Mouse (Mus musculus): ENCODE measurements around the gene Irf3. TPM values are rescaled to one million over a fixed set of nuclear protein-coding genes. Genes with fewer than 3 reads are reported as not detected.

The Irf3 gene
- polyA plus RNA-seq, 1 experiment from 2014 or later: 73.6 TPM

DNA sequence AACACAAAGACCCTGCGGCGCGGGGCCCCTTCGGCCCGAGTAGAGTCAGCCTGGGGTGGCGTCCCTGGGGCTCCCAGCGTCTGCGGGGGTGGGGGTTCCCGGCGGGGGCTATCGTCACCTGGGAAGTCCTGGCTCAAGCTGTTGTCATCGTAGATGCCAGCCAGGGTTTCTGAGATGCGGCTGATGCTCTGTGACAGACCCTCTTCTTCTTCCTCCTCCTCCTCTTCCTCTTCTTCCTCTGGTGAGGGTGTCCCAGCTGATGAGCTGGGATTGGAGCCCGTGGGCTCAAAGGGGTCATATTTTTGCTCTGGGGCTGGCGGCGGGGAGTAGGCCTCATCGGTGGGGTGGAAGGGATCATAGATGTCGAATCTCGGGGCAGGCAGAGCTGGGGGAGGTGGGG, 11.0 kb downstream of the Irf3 start:
- H3K27me3 ChIP-seq (ENCODE audit: insufficient read depth, low read length): no peaks in the 10 kb centered on the region
- DNase-seq (ENCODE audit: low spot score): no peak
- no peaks in the 10 kb centered on the region for H3K9me3 ChIP-seq (replicated peaks; ENCODE audit: low read length)
- H3K9ac ChIP-seq (ENCODE audit: low read depth, low read length): no peak overlapping the region
- peaks cover 84% of the 10 kb centered on the region for H3K36me3 ChIP-seq (ENCODE audit: insufficient read depth, low read length)
- ATAC-seq (replicated peaks; ENCODE audit: low FRiP score, low read depth): no peak
- TF ChIP-seq CTCF (IDR thresholded peaks at IDR 0.05; ENCODE audit: low read depth): no peak
- H3K4me3 ChIP-seq (replicated peaks; ENCODE audit: low read depth, low read length): no peak overlapping the region
- 0 out of 2 replicates have a peak, but pooled peaks cover 3% of the 10 kb centered on the region for H3K4me1 ChIP-seq (replicated peaks; ENCODE audit: insufficient read depth, low read length)
- no peak overlapping the region for H3K4me2 ChIP-seq (ENCODE audit: low read length)
- 93% methylated on average over 19 of the region's 19 CpGs for WGBS
- no peak overlapping the region for H3K27ac ChIP-seq

DNA sequence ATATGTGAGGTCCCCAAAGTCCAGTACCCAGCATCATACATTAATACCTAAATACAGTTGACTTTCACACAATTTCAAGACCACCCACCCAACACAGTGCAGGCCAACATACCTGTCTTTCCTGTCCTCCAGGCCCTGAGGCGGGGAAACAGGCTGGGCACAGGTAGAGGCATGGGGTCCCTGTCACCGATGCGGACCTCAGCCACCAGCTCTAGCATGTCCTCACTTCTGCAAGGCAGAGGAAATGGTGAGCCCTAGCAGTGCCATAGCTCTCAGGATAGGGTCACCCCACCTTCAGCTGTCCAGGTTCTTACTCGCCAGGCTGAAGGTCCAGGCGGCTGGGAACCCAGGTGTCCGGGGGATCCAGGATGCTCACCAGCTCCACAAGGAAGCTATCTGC, 14.6 kb downstream of the Irf3 start:
- peaks cover 53% of the 10 kb centered on the region for H3K36me3 ChIP-seq (ENCODE audit: insufficient read depth, low read length)
- WGBS: 100% methylated on average over 6 of the region's 6 CpGs

GRCm38 (mm10) chr7:45012824-45013223, 15.4 kb downstream of the Irf3 start:
- 87% methylated on average over 4 of the region's 4 CpGs for WGBS
- Histone ChIP-seq H3K9ac (ENCODE audit: low read depth, low read length) (no peak overlapping the region), H3K27me3 (ENCODE audit: insufficient read depth, low read length) (no peaks in the 10 kb centered on the region), H3K36me3 (ENCODE audit: insufficient read depth, low read length) (peaks cover 45% of the 10 kb centered on the region), H3K27ac (no peak overlapping the region), H3K4me1 (replicated peaks; ENCODE audit: insufficient read depth, low read length) (peaks cover 7% of the 10 kb centered on the region; the same call in 1 of the 2 replicates), H3K4me2 (ENCODE audit: low read length) (no peak overlapping the region), H3K4me3 (replicated peaks; ENCODE audit: low read depth, low read length) (no peak overlapping the region), H3K9me3 (replicated peaks; ENCODE audit: low read length) (no peaks in the 10 kb centered on the region)
- ATAC-seq (replicated peaks; ENCODE audit: low FRiP score, low read depth) (no peak), DNase-seq (ENCODE audit: low spot score) (no peak)
- TF ChIP-seq CTCF (IDR thresholded peaks at IDR 0.05; ENCODE audit: low read depth): no peak

More for the DNA sequence above, 14.6 kb downstream of the Irf3 start:
- DNase-seq (ENCODE audit: low spot score) (no peak), ATAC-seq (replicated peaks; ENCODE audit: low FRiP score, low read depth) (no peak)
- H3K27ac ChIP-seq: no peak overlapping the region
- no peaks in the 10 kb centered on the region for H3K27me3 ChIP-seq (ENCODE audit: insufficient read depth, low read length)
- H3K4me2 ChIP-seq (ENCODE audit: low read length): no peak overlapping the region
- TF ChIP-seq CTCF (IDR thresholded peaks at IDR 0.05; ENCODE audit: low read depth): no peak
- H3K4me1 ChIP-seq (replicated peaks; ENCODE audit: insufficient read depth, low read length): peaks cover 7% of the 10 kb centered on the region; the same call in 1 of the 2 replicates
- no peak overlapping the region for H3K9ac ChIP-seq (ENCODE audit: low read depth, low read length)
- no peaks in the 10 kb centered on the region for H3K9me3 ChIP-seq (replicated peaks; ENCODE audit: low read length)
- H3K4me3 ChIP-seq (replicated peaks; ENCODE audit: low read depth, low read length): no peak overlapping the region

GRCm38 (mm10) chr7:45013366-45014095, 16.1 kb downstream of the Irf3 start:
- H3K4me2 ChIP-seq (ENCODE audit: low read length): no peak overlapping the region
- no peak for DNase-seq (ENCODE audit: low spot score)
- 93% methylated on average over 16 of the region's 16 CpGs for WGBS
- peaks cover 38% of the 10 kb centered on the region for H3K36me3 ChIP-seq (ENCODE audit: insufficient read depth, low read length)
- peaks cover 11% of the 10 kb centered on the region; the same call in 1 of the 2 replicates for H3K4me1 ChIP-seq (replicated peaks; ENCODE audit: insufficient read depth, low read length)
- H3K9ac ChIP-seq (ENCODE audit: low read depth, low read length): no peak overlapping the region
- H3K4me3 ChIP-seq (replicated peaks; ENCODE audit: low read depth, low read length): no peak overlapping the region
- no peak for ATAC-seq (replicated peaks; ENCODE audit: low FRiP score, low read depth)
- no peaks in the 10 kb centered on the region for H3K27me3 ChIP-seq (ENCODE audit: insufficient read depth, low read length)
- H3K27ac ChIP-seq: no peak overlapping the region
- no peaks in the 10 kb centered on the region for H3K9me3 ChIP-seq (replicated peaks; ENCODE audit: low read length)
- no peak for TF ChIP-seq CTCF (IDR thresholded peaks at IDR 0.05; ENCODE audit: low read depth)

DNA sequence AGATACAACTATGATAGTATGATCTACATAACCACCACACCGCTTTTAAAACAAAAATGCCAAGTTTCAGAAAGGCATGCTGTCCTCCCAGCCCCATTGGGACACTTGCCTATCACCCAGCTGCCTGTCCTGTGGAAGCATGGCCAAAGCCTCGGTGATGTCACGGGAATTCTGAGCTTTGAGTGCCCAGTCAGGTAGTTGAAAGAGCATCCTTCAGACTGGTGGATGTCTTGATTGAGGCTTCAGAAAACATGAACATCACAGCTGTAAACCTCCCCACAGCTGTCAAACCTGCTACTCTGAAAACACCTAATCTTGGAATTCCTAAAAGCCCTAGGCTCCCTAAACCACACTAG, 16.6 kb downstream of the Irf3 start:
- H3K4me2 ChIP-seq (ENCODE audit: low read length): no peak overlapping the region
- no peak for TF ChIP-seq CTCF (IDR thresholded peaks at IDR 0.05; ENCODE audit: low read depth)
- whole genome bisulfite sequencing: 96% methylated on average over 3 of the region's 3 CpGs
- no peak overlapping the region for H3K4me3 ChIP-seq (replicated peaks; ENCODE audit: low read depth, low read length)
- no peak for ATAC-seq (replicated peaks; ENCODE audit: low FRiP score, low read depth)
- peaks cover 11% of the 10 kb centered on the region; the same call in 1 of the 2 replicates for H3K4me1 ChIP-seq (replicated peaks; ENCODE audit: insufficient read depth, low read length)
- peaks cover 33% of the 10 kb centered on the region for H3K36me3 ChIP-seq (ENCODE audit: insufficient read depth, low read length)
- no peak overlapping the region for H3K27ac ChIP-seq
- H3K27me3 ChIP-seq (ENCODE audit: insufficient read depth, low read length): no peaks in the 10 kb centered on the region
- H3K9me3 ChIP-seq (replicated peaks; ENCODE audit: low read length): no peaks in the 10 kb centered on the region
- no peak overlapping the region for H3K9ac ChIP-seq (ENCODE audit: low read depth, low read length)
- DNase-seq (ENCODE audit: low spot score): no peak

GRCm38 (mm10) chr7:45015344-45015956, 18.0 kb downstream of the Irf3 start:
- peak overlapping the region; percentile 98 for H3K4me3 ChIP-seq (replicated peaks; ENCODE audit: low read depth, low read length)
- H3K4me2 ChIP-seq (ENCODE audit: low read length): peak overlapping the region; percentile 76
- peak overlapping the region; percentile 96 for H3K27ac ChIP-seq
- H3K27me3 ChIP-seq (ENCODE audit: insufficient read depth, low read length): no peaks in the 10 kb centered on the region
- no peak for TF ChIP-seq CTCF (IDR thresholded peaks at IDR 0.05; ENCODE audit: low read depth)
- H3K36me3 ChIP-seq (ENCODE audit: insufficient read depth, low read length): peaks cover 26% of the 10 kb centered on the region
- ATAC-seq (replicated peaks; ENCODE audit: low FRiP score, low read depth) (no peak), DNase-seq (ENCODE audit: low spot score) (no peak)
- H3K9ac ChIP-seq (ENCODE audit: low read depth, low read length): peak overlapping the region; percentile 97
- no peaks in the 10 kb centered on the region for H3K9me3 ChIP-seq (replicated peaks; ENCODE audit: low read length)
- H3K4me1 ChIP-seq (replicated peaks; ENCODE audit: insufficient read depth, low read length): peaks cover 11% of the 10 kb centered on the region; the same call in 1 of the 2 replicates
- 0% methylated on average over 20 of the region's 20 CpGs for WGBS

All from kidney, postnatal 0 days (tissue).